Mouse (Mus musculus): ENCODE measurements at regions not wholly inside any gene's neighbourhood (a gene's known extent, or its start where the extent isn't known, plus 50 kb on each side); places are given as distances from the start of the nearest gene placed in this dataset.

DNA sequence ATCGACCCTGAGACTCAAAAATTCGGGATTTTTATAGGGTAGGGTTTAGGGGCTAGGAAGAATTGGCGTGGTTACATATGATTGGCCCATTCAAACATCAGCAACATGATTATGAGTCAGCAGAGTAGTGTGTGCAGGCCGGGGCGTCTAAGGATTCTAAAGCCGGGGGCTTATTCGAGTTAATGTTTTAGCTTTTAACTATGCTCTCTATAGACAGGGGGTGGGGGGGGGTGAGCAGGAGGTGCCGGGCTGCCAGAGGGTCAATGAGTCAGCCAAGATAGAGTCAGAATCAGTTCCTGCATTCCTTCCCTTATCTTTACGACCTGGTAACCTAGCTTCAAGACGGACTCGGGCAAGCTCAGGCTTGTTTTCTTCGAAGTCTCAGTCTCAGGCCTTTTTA, 333.2 kb upstream of the Smc2 start:
- H3K27ac ChIP-seq (ENCODE audit: low read depth, low read length), result no peak overlapping the region
- H3K4me2 ChIP-seq (replicated peaks; ENCODE audit: low read depth), result no peak overlapping the region
- no peak for ATAC-seq
- no peak overlapping the region for H3K4me3 ChIP-seq (ENCODE audit: low read depth, low read length)
- H3K9me3 ChIP-seq (ENCODE audit: control insufficient read depth), result no peaks in the 10 kb centered on the region
- no peaks in the 10 kb centered on the region for H3K4me1 ChIP-seq (replicated peaks; ENCODE audit: control insufficient read depth, insufficient read depth, low read length)
- TF ChIP-seq CTCF (IDR thresholded peaks at IDR 0.05; ENCODE audit: low read depth), result no peak
- no peaks in the 10 kb centered on the region for H3K27me3 ChIP-seq (replicated peaks; ENCODE audit: control insufficient read depth, insufficient read depth, low read length)
- 37% methylated on average over 12 of the region's 12 CpGs for WGBS
- H3K36me3 ChIP-seq (ENCODE audit: control insufficient read depth, insufficient read depth), result no peaks in the 10 kb centered on the region
- no peak overlapping the region for H3K9ac ChIP-seq (ENCODE audit: low read depth, low read length)

DNA sequence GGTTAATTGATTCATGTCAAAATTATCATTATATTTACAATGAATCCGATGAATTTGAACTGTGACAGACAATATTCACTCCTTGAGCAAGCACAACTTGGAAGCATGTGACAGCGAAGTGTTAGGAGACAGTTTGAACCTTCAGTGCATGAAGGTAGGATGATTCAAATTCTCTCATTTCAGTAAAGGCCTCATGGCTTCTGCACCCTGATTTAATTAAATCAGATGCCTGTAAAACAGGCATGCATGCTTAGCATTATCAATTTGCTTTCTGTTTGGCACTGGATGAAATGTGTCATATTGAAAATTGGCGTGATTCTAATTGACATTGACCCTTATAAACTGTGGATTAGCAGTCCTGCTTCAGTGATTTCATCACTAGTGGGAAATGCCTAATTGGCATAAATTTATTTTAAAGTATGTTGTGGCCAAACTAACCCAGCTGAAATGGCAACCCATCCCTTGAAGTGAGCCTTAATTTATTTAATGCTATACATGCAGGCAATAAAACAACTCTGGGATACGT, 321.2 kb upstream of the Smc2 start:
- no peaks in the 10 kb centered on the region for H3K9me3 ChIP-seq (ENCODE audit: control insufficient read depth)
- no peak overlapping the region for H3K4me3 ChIP-seq (ENCODE audit: low read depth, low read length)
- no peak for ATAC-seq
- H3K36me3 ChIP-seq (ENCODE audit: control insufficient read depth, insufficient read depth), result no peaks in the 10 kb centered on the region
- no peaks in the 10 kb centered on the region for H3K4me1 ChIP-seq (replicated peaks; ENCODE audit: control insufficient read depth, insufficient read depth, low read length)
- H3K27ac ChIP-seq (ENCODE audit: low read depth, low read length), result no peak overlapping the region
- H3K27me3 ChIP-seq (replicated peaks; ENCODE audit: control insufficient read depth, insufficient read depth, low read length), result no peaks in the 10 kb centered on the region
- no peak for TF ChIP-seq CTCF (IDR thresholded peaks at IDR 0.05; ENCODE audit: low read depth)
- H3K4me2 ChIP-seq (replicated peaks; ENCODE audit: low read depth), result no peak overlapping the region
- WGBS, result 81% methylated on average over 4 of the region's 4 CpGs
- H3K9ac ChIP-seq (ENCODE audit: low read depth, low read length), result no peak overlapping the region

DNA sequence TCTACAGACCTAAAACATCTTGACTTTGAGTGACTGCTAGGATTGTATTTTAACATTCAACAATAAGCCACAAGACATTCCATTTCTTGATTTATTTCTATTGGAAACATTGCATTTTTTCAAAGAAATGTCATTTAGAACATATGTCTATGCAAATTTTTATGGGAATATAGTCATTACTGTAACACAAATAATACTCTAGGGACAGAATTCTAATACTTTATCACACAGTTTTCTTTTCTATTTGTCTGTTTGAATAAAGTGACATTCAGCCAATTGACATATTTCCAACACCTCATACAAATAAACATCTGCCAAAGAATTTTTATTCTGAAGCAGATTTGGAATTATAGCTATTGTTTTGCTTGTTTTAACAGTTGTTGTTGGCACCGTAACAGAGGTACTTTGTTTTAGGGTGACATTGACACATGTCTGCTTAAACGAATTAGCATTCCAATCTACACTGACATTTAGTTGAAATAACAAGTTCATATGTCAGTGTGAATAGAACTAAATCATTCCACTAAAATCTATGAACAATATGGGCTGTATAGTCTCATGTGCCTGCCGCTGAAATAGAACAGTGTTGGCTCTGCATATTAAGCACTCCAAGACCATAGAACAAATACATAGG, 320.5 kb upstream of the Smc2 start:
- H3K27me3 ChIP-seq (replicated peaks; ENCODE audit: control insufficient read depth, insufficient read depth, low read length), result no peaks in the 10 kb centered on the region
- no peak overlapping the region for H3K27ac ChIP-seq (ENCODE audit: low read depth, low read length)
- WGBS, result 82% methylated on average over 3 of the region's 3 CpGs

DNA sequence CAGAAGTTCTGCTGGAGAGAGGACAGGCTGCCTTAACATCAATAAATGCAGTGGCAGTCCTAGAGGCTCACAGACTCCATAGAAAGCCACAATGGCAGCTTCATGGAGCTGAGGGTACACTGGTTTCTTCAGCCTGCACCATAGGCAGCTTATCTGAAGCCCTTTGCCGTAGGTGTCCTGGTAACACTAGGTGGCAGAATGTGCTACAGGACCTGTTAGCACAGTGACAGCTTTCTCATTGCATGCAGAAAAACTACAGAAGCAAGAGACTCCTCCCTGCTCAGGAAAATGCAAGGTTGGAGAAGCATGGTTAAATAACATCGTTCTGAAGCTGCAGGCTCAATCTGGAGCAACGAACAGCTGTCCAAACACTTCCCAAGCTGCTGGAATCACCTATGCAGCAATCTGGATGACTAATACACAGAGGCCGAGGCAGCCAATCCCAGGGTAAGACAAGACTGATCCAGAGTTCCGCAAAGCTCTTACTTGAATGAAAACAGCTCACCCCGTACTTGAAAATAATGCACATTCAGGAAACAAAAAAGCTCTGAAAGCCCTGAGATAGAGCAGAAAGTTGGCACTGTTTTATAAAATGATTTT, 286.4 kb upstream of the Smc2 start:
- H3K27me3 ChIP-seq (replicated peaks; ENCODE audit: control insufficient read depth, insufficient read depth, low read length), result no peaks in the 10 kb centered on the region
- 65% methylated on average over 6 of the region's 6 CpGs for WGBS
- no peaks in the 10 kb centered on the region for H3K36me3 ChIP-seq (ENCODE audit: control insufficient read depth, insufficient read depth)
- H3K9me3 ChIP-seq (ENCODE audit: control insufficient read depth), result no peaks in the 10 kb centered on the region
- H3K27ac ChIP-seq (ENCODE audit: low read depth, low read length), result no peak overlapping the region
- H3K4me2 ChIP-seq (replicated peaks; ENCODE audit: low read depth), result no peak overlapping the region
- H3K4me3 ChIP-seq (ENCODE audit: low read depth, low read length), result no peak overlapping the region
- no peak overlapping the region for H3K9ac ChIP-seq (ENCODE audit: low read depth, low read length)
- H3K4me1 ChIP-seq (replicated peaks; ENCODE audit: control insufficient read depth, insufficient read depth, low read length), result no peaks in the 10 kb centered on the region
- no peak for ATAC-seq
- TF ChIP-seq CTCF (IDR thresholded peaks at IDR 0.05; ENCODE audit: low read depth), result peak; percentile 55

More for the DNA sequence above, 320.5 kb upstream of the Smc2 start:
- Histone ChIP-seq H3K4me1 (replicated peaks; ENCODE audit: control insufficient read depth, insufficient read depth, low read length) (no peaks in the 10 kb centered on the region), H3K4me3 (ENCODE audit: low read depth, low read length) (no peak overlapping the region), H3K9me3 (ENCODE audit: control insufficient read depth) (no peaks in the 10 kb centered on the region), H3K36me3 (ENCODE audit: control insufficient read depth, insufficient read depth) (no peaks in the 10 kb centered on the region), H3K9ac (ENCODE audit: low read depth, low read length) (no peak overlapping the region), H3K4me2 (replicated peaks; ENCODE audit: low read depth) (no peak overlapping the region)
- TF ChIP-seq CTCF (IDR thresholded peaks at IDR 0.05; ENCODE audit: low read depth), result no peak
- ATAC-seq, result no peak

DNA sequence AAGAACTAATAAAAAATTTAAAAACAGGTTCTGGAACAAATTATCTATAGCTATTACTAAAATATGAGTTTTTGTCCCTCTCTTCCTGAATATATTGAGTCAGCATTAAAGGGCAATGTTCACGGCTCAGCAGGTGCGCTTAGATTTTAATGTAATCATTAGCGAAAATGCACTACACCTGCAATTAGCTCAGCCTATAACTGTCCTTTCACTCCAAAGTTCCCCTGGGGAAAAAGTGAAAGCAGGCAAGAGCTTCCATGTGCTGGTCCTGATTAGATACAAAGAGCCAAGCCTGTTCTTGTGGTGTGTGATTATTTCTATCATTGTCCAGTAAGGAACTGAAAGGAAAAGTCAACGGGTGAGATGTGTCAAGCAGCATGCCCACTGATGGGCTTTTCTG, 262.8 kb upstream of the Smc2 start:
- H3K4me2 ChIP-seq (replicated peaks; ENCODE audit: low read depth), result no peak overlapping the region
- no peak overlapping the region for H3K4me3 ChIP-seq (ENCODE audit: low read depth, low read length)
- no peaks in the 10 kb centered on the region for H3K4me1 ChIP-seq (replicated peaks; ENCODE audit: control insufficient read depth, insufficient read depth, low read length)
- H3K27ac ChIP-seq (ENCODE audit: low read depth, low read length), result no peak overlapping the region
- 32% methylated on average over 4 of the region's 4 CpGs for WGBS
- no peaks in the 10 kb centered on the region for H3K9me3 ChIP-seq (ENCODE audit: control insufficient read depth)
- no peaks in the 10 kb centered on the region for H3K36me3 ChIP-seq (ENCODE audit: control insufficient read depth, insufficient read depth)
- no peak overlapping the region for H3K9ac ChIP-seq (ENCODE audit: low read depth, low read length)
- peaks cover 15% of the 10 kb centered on the region for H3K27me3 ChIP-seq (replicated peaks; ENCODE audit: control insufficient read depth, insufficient read depth, low read length)
- ATAC-seq, result peak; percentile 93
- TF ChIP-seq CTCF (IDR thresholded peaks at IDR 0.05; ENCODE audit: low read depth), result no peak

DNA sequence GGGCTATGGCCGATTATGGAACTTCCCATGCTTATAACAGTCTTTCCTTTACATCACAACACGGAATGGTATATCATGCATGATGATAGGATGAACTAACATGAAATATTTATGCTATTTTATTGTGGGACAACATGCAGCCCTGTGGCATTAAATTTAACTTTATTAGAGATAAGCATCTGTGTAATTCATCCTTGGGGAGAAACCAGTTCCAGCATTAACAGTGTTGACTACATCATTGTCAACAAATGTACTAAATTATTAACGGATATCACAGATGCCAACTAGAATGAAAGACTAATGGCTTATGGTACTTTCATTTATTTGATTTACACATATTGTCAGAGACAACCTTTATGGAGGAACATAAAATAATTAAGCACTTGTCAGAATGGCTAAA, 241.3 kb upstream of the Smc2 start:
- no peak for ATAC-seq
- no peak overlapping the region for H3K4me2 ChIP-seq (replicated peaks; ENCODE audit: low read depth)
- 79% methylated on average over 3 of the region's 3 CpGs for WGBS

More for the DNA sequence above, 241.3 kb upstream of the Smc2 start:
- no peaks in the 10 kb centered on the region for H3K36me3 ChIP-seq (ENCODE audit: control insufficient read depth, insufficient read depth)
- no peaks in the 10 kb centered on the region for H3K4me1 ChIP-seq (replicated peaks; ENCODE audit: control insufficient read depth, insufficient read depth, low read length)
- H3K9ac ChIP-seq (ENCODE audit: low read depth, low read length), result no peak overlapping the region
- no peak overlapping the region for H3K27ac ChIP-seq (ENCODE audit: low read depth, low read length)
- H3K4me3 ChIP-seq (ENCODE audit: low read depth, low read length), result no peak overlapping the region
- no peaks in the 10 kb centered on the region for H3K9me3 ChIP-seq (ENCODE audit: control insufficient read depth)
- no peak for TF ChIP-seq CTCF (IDR thresholded peaks at IDR 0.05; ENCODE audit: low read depth)
- H3K27me3 ChIP-seq (replicated peaks; ENCODE audit: control insufficient read depth, insufficient read depth, low read length), result no peaks in the 10 kb centered on the region

Measured in intestine, postnatal 0 days (tissue).